Mouse (Mus musculus) urinary bladder, postnatal 10 days (tissue): ENCODE measurements around the gene 4932429P05Rik.

ENCODE experiments used
- DNase-seq: peaks from one replicate; pipeline ENCODE4 v3.0.0; 2022; ENCODE audit warnings: low spot score

Gene 4932429P05Rik

GRCm38 (mm10) chrX:89751968-89752367 is at the start of gene 4932429P05Rik:
4932429P05Rik (plus strand) TSS chrX:89752268.
- no peak for DNase-seq
